Mouse (Mus musculus): Measurements from ENCODE around the gene Atxn7l1. TPM values are rescaled to one million over a fixed set of nuclear protein-coding genes. Genes with fewer than 3 reads are reported as not detected.

The Atxn7l1 gene
- total RNA-seq, 1 experiment from 2014 or later = 29.1 TPM

GRCm38 (mm10) chr12:33244132-33244875, 96.8 kb downstream of the Atxn7l1 start:
- no peak for ATAC-seq (replicated peaks in 1 of 2; ENCODE audit: insufficient read depth in 1 of 2, low FRiP score in 2 of 2, low TSS enrichment in 1 of 2, low read depth in 1 of 2, poor library complexity in 2 of 2, severe bottlenecking in 2 of 2)

DNA sequence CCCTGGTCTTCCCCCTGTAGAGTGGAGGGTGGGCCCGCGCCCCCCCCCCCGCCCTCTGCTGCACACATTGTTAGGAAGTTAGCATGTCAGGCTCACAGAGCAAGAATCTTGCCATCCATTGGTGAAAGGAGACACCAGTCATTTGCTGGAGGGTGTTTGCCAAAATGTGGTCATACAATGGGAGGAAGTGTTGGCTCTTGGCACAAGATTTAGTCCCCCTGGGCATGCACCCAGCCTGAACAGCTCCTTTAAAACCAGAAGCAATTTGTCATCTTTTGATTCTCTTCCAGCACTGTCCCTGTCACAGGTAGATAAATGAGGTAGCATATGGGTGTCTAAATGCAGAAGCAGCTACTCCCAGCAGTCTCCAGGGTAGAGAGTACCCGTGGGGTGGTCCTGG, 98.0 kb downstream of the Atxn7l1 start:
- ATAC-seq (replicated peaks in 1 of 2; ENCODE audit: insufficient read depth in 1 of 2, low FRiP score in 2 of 2, low TSS enrichment in 1 of 2, low read depth in 1 of 2, poor library complexity in 2 of 2, severe bottlenecking in 2 of 2) = peak; percentile 46 to 74

DNA sequence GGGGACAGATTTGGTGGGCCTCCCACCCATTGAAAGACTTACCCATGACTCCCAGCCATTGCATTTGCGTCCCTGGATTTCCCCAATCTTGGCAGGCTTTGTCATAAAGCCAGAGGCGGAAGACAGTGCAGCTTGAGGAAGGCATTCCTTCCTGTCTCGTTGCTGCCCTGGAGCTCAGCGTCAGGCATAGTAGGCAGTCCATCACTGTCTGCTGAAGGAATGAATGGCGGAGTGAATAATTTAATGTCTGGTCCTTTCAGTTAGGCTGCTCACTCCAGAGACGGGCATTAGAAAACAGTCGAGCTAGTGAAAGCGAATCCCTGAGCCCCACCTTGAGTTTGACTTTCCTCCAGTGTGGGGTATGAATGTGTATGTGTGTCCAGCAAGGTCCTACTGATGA, 99.4 kb downstream of the Atxn7l1 start:
- no peak for ATAC-seq (replicated peaks in 1 of 2; ENCODE audit: insufficient read depth in 1 of 2, low FRiP score in 2 of 2, low TSS enrichment in 1 of 2, low read depth in 1 of 2, poor library complexity in 2 of 2, severe bottlenecking in 2 of 2)

DNA sequence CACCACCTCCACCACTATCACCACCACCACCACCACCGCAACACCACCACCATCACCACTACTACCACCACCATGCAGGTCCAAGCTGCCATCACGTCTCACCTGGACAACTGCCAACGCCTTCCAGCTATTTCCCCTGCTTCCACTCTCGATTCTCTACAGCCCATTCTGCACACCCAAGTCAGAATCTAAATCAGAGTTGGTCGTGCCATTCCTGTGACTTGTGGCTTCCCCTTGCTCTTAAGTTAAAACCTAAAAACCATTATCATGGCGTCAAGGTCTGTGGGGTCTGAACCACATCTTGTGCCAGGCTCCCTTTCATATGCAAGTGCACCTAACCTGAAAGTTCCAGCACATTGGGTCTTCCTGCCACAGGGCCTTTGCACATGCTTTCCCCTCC, 102.7 kb downstream of the Atxn7l1 start:
- ATAC-seq (replicated peaks in 1 of 2; ENCODE audit: insufficient read depth in 1 of 2, low FRiP score in 2 of 2, low TSS enrichment in 1 of 2, low read depth in 1 of 2, poor library complexity in 2 of 2, severe bottlenecking in 2 of 2) = no peak

DNA sequence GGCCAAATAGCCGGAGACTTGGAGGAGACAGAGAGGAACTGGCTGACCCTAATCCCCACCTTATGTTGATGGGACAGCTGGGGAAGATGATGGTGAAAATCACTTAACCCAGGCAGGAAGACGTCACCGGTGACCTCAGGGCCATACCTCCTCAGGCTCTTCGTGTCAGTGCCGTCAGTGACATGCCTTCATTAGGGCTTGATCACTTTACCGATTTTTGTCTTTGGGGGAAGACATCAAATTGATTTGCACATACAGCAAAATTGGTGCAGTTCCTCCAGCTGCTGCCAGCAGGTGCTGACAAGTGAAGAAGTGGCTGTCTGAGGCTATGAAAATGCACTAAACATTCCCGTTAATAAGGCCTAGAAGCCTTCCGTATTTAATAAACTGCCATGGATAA, 103.9 kb downstream of the Atxn7l1 start:
- ATAC-seq (replicated peaks in 1 of 2; ENCODE audit: insufficient read depth in 1 of 2, low FRiP score in 2 of 2, low TSS enrichment in 1 of 2, low read depth in 1 of 2, poor library complexity in 2 of 2, severe bottlenecking in 2 of 2) = no peak

DNA sequence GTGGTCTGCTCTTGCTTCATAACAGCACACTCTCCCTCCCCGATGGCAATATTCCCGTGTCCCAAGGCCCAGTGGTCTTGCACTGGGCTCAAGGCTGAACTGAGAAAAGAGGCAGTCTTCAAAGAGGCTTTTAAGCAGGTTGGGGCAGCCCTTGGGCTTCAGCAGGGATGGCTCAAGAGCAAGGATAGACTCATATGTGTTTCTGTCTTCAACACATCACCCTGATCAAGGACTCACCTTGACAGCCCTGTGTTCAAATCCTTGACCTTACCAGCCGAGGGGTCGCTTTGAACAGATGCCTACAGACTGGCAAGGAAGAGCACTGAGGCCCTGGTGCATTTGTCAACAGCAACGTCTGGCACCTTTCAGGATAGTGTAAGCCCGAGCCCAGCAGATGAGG, 105.1 kb downstream of the Atxn7l1 start:
- no peak for ATAC-seq (replicated peaks in 1 of 2; ENCODE audit: insufficient read depth in 1 of 2, low FRiP score in 2 of 2, low TSS enrichment in 1 of 2, low read depth in 1 of 2, poor library complexity in 2 of 2, severe bottlenecking in 2 of 2)

DNA sequence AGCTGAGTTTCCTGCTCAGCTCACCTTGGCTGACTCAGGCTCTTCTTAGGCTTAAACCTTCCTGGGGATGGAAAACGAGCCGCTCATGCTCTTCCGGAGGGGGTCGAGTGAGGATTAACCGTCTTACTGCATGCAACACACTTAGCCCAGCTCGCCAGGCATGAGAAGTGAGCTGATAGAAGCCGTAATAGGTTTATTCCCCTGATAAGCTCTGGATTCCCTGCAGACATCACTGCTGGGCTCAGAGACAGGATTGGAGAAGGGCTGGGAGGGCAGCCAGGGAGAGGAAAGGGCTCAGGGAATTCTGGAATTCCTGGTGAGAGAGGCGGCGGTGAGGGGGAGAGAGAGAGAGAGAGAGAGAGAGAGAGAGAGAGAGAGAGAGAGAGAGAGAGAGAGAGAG, 105.7 kb downstream of the Atxn7l1 start:
- ATAC-seq (replicated peaks in 1 of 2; ENCODE audit: insufficient read depth in 1 of 2, low FRiP score in 2 of 2, low TSS enrichment in 1 of 2, low read depth in 1 of 2, poor library complexity in 2 of 2, severe bottlenecking in 2 of 2) = no peak

DNA sequence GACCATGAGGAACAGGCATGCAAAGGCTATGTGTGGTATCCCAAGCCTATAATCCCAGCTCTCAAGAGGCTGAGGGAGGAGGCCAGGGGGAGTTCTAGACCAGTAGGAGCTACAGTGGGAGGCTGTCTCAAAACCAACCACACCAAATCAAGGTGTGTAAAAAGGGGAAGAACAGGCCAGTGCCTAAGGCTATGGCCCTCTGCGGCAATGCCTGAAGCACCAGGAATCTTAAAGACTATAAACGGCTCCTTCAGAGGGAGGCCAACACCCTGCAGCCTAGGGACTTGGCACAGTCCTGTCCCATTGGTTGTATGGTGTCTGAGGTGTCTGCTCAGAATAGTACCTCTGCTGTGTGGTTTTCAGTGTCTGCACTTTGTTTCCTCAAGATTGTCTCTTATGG, 107.8 kb downstream of the Atxn7l1 start:
- ATAC-seq (replicated peaks in 1 of 2; ENCODE audit: insufficient read depth in 1 of 2, low FRiP score in 2 of 2, low TSS enrichment in 1 of 2, low read depth in 1 of 2, poor library complexity in 2 of 2, severe bottlenecking in 2 of 2) = no peak

- no peak for ATAC-seq (replicated peaks in 1 of 2; ENCODE audit: insufficient read depth in 1 of 2, low FRiP score in 2 of 2, low TSS enrichment in 1 of 2, low read depth in 1 of 2, poor library complexity in 2 of 2, severe bottlenecking in 2 of 2)
These were observed 108.9 kb downstream of the Atxn7l1 start for GRCm38 (mm10) chr12:33256426-33256825.

- no peak for ATAC-seq (replicated peaks in 1 of 2; ENCODE audit: insufficient read depth in 1 of 2, low FRiP score in 2 of 2, low TSS enrichment in 1 of 2, low read depth in 1 of 2, poor library complexity in 2 of 2, severe bottlenecking in 2 of 2)
These were observed 111.6 kb downstream of the Atxn7l1 start for GRCm38 (mm10) chr12:33258995-33259529.

DNA sequence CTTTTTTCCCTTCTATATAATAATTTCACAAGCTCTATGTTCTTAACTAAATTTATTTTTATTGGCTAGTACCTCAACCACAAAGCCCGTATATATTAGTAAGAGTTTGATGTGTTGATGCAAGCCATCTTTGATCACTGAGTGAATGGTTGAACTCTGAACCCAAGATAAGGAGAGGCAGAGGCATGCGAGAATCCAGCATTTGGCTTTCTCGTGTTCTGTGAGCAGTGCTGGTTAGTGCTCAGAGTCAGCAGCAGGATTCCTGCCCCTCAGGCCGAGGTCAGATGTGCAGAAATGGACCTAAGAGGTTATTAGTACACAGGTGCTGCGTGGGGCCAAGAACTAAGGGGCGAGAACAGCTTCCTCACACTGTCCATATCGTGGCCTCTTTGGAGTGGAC, 113.1 kb downstream of the Atxn7l1 start:
- ATAC-seq (replicated peaks in 1 of 2; ENCODE audit: insufficient read depth in 1 of 2, low FRiP score in 2 of 2, low TSS enrichment in 1 of 2, low read depth in 1 of 2, poor library complexity in 2 of 2, severe bottlenecking in 2 of 2) = no peak

DNA sequence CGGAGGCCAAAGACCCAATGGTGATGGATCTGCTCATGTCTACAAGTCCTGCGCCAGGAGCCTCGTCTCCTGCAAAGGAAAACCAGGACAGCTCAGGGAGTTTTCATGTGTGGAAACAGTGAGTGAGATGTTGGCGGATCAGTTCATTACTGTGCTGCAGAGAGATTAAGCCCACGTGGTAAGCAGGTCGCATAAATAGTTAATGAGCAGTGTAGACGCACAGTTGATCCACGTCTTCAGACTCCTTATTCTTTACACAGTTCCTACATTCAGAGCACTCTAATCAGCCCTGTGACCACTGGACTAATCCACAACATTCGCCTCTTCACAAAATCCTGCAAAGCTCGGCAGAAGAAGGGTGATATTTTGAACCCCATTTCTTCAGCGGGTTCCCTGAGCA, 118.4 kb downstream of the Atxn7l1 start:
- no peak for ATAC-seq (replicated peaks in 1 of 2; ENCODE audit: insufficient read depth in 1 of 2, low FRiP score in 2 of 2, low TSS enrichment in 1 of 2, low read depth in 1 of 2, poor library complexity in 2 of 2, severe bottlenecking in 2 of 2)

- no peak for ATAC-seq (replicated peaks in 1 of 2; ENCODE audit: insufficient read depth in 1 of 2, low FRiP score in 2 of 2, low TSS enrichment in 1 of 2, low read depth in 1 of 2, poor library complexity in 2 of 2, severe bottlenecking in 2 of 2)
These were observed 120.5 kb downstream of the Atxn7l1 start for GRCm38 (mm10) chr12:33267965-33268364.

DNA sequence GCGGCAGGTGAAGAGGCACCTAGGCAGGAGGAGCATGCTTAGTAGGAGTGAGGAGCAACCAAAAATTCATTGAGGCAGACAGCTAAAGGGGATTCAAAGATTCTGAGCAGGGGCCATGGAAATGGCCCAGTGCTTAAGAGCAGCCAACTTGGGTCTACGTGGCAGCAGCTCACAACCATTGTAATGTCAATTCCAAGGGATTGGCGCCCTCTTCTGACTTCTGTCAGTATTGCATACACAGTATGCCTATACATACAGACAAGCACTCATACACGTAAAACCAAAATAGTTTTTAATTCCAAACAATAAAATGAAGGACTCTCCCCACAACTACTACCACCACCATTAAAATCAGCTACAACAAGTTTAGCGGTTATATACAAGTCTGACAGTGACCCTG, 122.2 kb downstream of the Atxn7l1 start:
- peak in 1 of 2 experiments; percentile 56; a peak in 1 of 4 replicates for ATAC-seq (replicated peaks in 1 of 2; ENCODE audit: insufficient read depth in 1 of 2, low FRiP score in 2 of 2, low TSS enrichment in 1 of 2, low read depth in 1 of 2, poor library complexity in 2 of 2, severe bottlenecking in 2 of 2)

DNA sequence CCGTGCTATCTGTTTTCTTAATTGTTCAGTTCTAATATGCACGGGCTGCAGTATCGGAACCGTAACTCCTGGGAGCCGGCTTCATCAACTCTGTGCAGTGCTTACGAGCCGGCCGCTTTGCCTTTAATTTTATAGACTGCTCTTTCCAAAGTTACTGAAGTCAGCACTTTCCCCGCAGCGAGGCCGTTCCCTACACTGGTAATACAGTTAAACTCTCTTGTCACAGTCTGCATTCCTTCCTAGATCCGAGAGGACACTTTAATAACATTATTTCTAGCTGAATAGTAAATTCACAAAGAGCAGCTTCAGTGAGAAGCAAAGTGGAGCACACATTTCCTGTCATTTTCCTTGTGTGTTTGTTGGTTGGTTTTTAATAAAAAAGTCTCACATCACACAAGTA, 124.4 kb downstream of the Atxn7l1 start:
- no peak for ATAC-seq (replicated peaks in 1 of 2; ENCODE audit: insufficient read depth in 1 of 2, low FRiP score in 2 of 2, low TSS enrichment in 1 of 2, low read depth in 1 of 2, poor library complexity in 2 of 2, severe bottlenecking in 2 of 2)

DNA sequence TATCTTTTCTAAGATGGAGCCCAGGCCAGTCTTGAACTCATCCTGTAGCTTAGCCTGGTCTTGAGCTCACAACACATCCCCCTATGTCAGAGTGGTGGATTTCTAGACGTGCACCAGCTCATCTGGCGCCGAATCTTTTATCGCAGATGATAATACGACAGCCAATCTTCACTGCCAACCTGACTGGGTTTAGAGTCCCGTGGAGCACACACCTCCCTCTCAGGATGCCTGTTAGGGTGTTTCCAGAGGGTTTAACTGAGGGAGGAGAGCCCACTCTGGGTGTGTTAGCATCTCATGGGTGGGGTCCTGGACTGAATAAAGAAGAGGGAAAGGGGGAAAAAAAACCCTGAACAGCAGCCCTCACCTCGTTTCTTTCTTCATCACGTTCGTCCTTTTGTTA, 124.9 kb downstream of the Atxn7l1 start:
- no peak for ATAC-seq (replicated peaks in 1 of 2; ENCODE audit: insufficient read depth in 1 of 2, low FRiP score in 2 of 2, low TSS enrichment in 1 of 2, low read depth in 1 of 2, poor library complexity in 2 of 2, severe bottlenecking in 2 of 2)

DNA sequence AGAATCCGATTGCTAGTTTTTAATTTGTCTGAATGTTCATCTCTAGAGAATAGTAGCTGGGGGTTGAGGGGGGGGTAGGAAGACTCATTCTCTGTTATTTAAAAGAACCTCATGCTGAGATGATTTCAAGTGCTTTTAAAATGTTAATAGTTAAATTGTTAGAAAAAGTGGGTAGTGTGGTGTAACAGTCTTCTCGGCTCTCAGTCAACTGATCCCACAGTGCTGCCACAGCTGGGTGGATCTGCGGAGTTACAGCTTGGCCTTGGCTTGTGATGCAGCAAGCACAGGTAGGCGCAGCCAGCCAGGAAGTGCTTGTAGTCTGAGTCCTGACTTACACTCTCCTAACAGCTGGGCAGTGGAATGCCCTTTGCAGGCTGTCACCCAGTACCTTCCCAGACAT, 125.7 kb downstream of the Atxn7l1 start:
- no peak for ATAC-seq (replicated peaks in 1 of 2; ENCODE audit: insufficient read depth in 1 of 2, low FRiP score in 2 of 2, low TSS enrichment in 1 of 2, low read depth in 1 of 2, poor library complexity in 2 of 2, severe bottlenecking in 2 of 2)

- no peak for ATAC-seq (replicated peaks in 1 of 2; ENCODE audit: insufficient read depth in 1 of 2, low FRiP score in 2 of 2, low TSS enrichment in 1 of 2, low read depth in 1 of 2, poor library complexity in 2 of 2, severe bottlenecking in 2 of 2)
These were observed 126.2 kb downstream of the Atxn7l1 start for GRCm38 (mm10) chr12:33273668-33274067.

- ATAC-seq (replicated peaks in 1 of 2; ENCODE audit: insufficient read depth in 1 of 2, low FRiP score in 2 of 2, low TSS enrichment in 1 of 2, low read depth in 1 of 2, poor library complexity in 2 of 2, severe bottlenecking in 2 of 2) = no peak
These were observed 128.5 kb downstream of the Atxn7l1 start for GRCm38 (mm10) chr12:33276028-33276427.

Data from hematopoietic stem cell, adult 5-6 weeks (primary cell).